Mouse (Mus musculus) midbrain, embryonic 16.5 days (tissue): ENCODE results near the gene 4930442H23Rik. TPM values are rescaled to one million over a fixed set of nuclear protein-coding genes. Genes with fewer than 3 reads are reported as not detected.
"Not testable (repeated sequence)": the region's sequence is repeated elsewhere in the genome, so short reads cannot be mapped to it uniquely, and the experiment has no call there.

Experiments used
- ATAC-seq: fragments of 200-750 bp; cut with Nextera tagmentation; 2 replicates; pipeline ENCODE4 v1.8.0; 2017; ENCODE audit warnings: moderate TSS enrichment
- H3K27ac ChIP-seq: fragments of 300-500 bp; sonication (generic); 2 replicates; pipeline ENCODE4 v1.5.1; 2014; ENCODE audit warnings: mild to moderate bottlenecking, low read length, mixed read lengths
- H3K27me3 ChIP-seq: fragments of 300-500 bp; sonication (generic); 2 replicates; pipeline ENCODE4 v1.6.1; 2014; ENCODE audit warnings: low read depth, low read length, mixed read lengths; ENCODE audit not compliant: control insufficient read depth, insufficient read depth
- H3K36me3 ChIP-seq: fragments of 300-500 bp; sonication (generic); 2 replicates; pipeline ENCODE4 v1.6.1; 2014; ENCODE audit warnings: mild to moderate bottlenecking, low read length, moderate library complexity, mixed read lengths; ENCODE audit not compliant: control insufficient read depth, insufficient read depth
- H3K4me1 ChIP-seq: fragments of 300-500 bp; sonication (generic); 2 replicates; pipeline ENCODE4 v1.6.1; 2014; ENCODE audit warnings: mild to moderate bottlenecking, low read length, mixed read lengths; ENCODE audit not compliant: control insufficient read depth, insufficient read depth
- H3K4me2 ChIP-seq: fragments of 300-500 bp; sonication (generic); 2 replicates; pipeline ENCODE4 v1.6.1; 2014; ENCODE audit warnings: mild to moderate bottlenecking, low read length, mixed read lengths
- H3K4me3 ChIP-seq: fragments of 300-500 bp; sonication (generic); 2 replicates; pipeline ENCODE4 v1.5.1; 2014; ENCODE audit warnings: low read depth, mild to moderate bottlenecking, low read length, moderate library complexity, mixed read lengths
- H3K9ac ChIP-seq: fragments of 300-500 bp; sonication (generic); 2 replicates; pipeline ENCODE4 v1.6.1; 2014; ENCODE audit warnings: low read depth, low read length, mixed read lengths
- H3K9me3 ChIP-seq: fragments of 300-500 bp; sonication (generic); replicated peaks from 2 replicates; pipeline ENCODE4 v1.6.1; 2014; ENCODE audit warnings: mild to moderate bottlenecking, low read length, mixed read lengths; ENCODE audit not compliant: control insufficient read depth, poor library complexity, severe bottlenecking
- WGBS: fragments of 180-500 bp; shearing (Covaris S2); extraction: QIAGEN DNeasy Blood & Tissue Kit; methylation state at CpG from one replicate; pipeline ENCODE4 v1.1.7; 2014; 5-methylcytosine and 5-hydroxymethylcytosine counted together
- polyA plus RNA-seq: library from polyadenylated mRNA; unstranded; fragments of >200 nt; fragmentation: Nextera tagmentation; extraction: Ambion mirVana; gene quantifications from 2 replicates; pipeline ENCODE4 v1.2.1, GENCODE M21; 2015

The 4930442H23Rik gene
- polyA plus RNA-seq, 1 experiment from 2014 or later = not detected

GRCm38 (mm10) chr10:81182336-81183333 is 1.0 kb downstream of the 4930442H23Rik start, which contains the start of gene Dapk3:
Dapk3 (plus strand) TSS chr10:81183005.
- WGBS = 6% methylated on average over 51 of the region's 53 CpGs
- H3K4me2 ChIP-seq = peak within 1 kb of the TSS; percentile 64
- H3K4me3 ChIP-seq = peak within 1 kb of the TSS; percentile 51

GRCm38 (mm10) chr10:81181860-81182259 is 1.8 kb downstream of the 4930442H23Rik start:
- H3K36me3 ChIP-seq = peaks cover 47% of the 10 kb centered on the region
- WGBS = 87% methylated on average over 12 of the region's 12 CpGs
- H3K9ac ChIP-seq, ATAC-seq, H3K27ac ChIP-seq, H3K9me3 ChIP-seq, H3K27me3 ChIP-seq, H3K4me2 ChIP-seq, H3K4me3 ChIP-seq: not testable (repeated sequence)
- H3K4me1 ChIP-seq = peaks cover 23% of the 10 kb centered on the region

More at GRCm38 (mm10) chr10:81182336-81183333, 1.0 kb downstream of the 4930442H23Rik start, which contains the start of gene Dapk3:
- Histone ChIP-seq H3K27me3 (no peaks in the 10 kb centered on the region), H3K27ac (peak within 1 kb of the TSS; percentile 88), H3K9me3 (no peaks in the 10 kb centered on the region), H3K4me1 (peaks cover 18% of the 10 kb centered on the region), H3K36me3 (peaks cover 49% of the 10 kb centered on the region), H3K9ac (peak within 1 kb of the TSS; percentile 72)
- ATAC-seq = peak; percentile 94

- peaks cover 25% of the 10 kb centered on the region for H3K4me1 ChIP-seq
- no peak for ATAC-seq
- no peaks in the 10 kb centered on the region for H3K27me3 ChIP-seq
- peaks cover 47% of the 10 kb centered on the region for H3K36me3 ChIP-seq
- H3K4me2 ChIP-seq = no peak overlapping the region
- H3K4me3 ChIP-seq = no peak overlapping the region
- no peaks in the 10 kb centered on the region for H3K9me3 ChIP-seq
- no peak overlapping the region for H3K9ac ChIP-seq
- 98% methylated on average over 13 of the region's 13 CpGs for WGBS
- H3K27ac ChIP-seq = no peak overlapping the region
These were observed 2.7 kb downstream of the 4930442H23Rik start for GRCm38 (mm10) chr10:81180946-81181345.

GRCm38 (mm10) chr10:81179451-81180342 is 4.0 kb downstream of the 4930442H23Rik start:
- Histone ChIP-seq H3K9ac (no peak overlapping the region), H3K36me3 (peaks cover 47% of the 10 kb centered on the region), H3K27me3 (no peaks in the 10 kb centered on the region), H3K9me3 (no peaks in the 10 kb centered on the region), H3K4me1 (peaks cover 31% of the 10 kb centered on the region), H3K4me2 (no peak overlapping the region), H3K4me3 (no peak overlapping the region), H3K27ac (no peak overlapping the region)
- no peak for ATAC-seq
- WGBS = 90% methylated on average over 32 of the region's 32 CpGs

GRCm38 (mm10) chr10:81178927-81179326 is 4.7 kb downstream of the 4930442H23Rik start:
- H3K4me2 ChIP-seq = no peak overlapping the region
- ATAC-seq = no peak
- 90% methylated on average over 11 of the region's 11 CpGs for WGBS
- no peak overlapping the region for H3K9ac ChIP-seq
- peaks cover 39% of the 10 kb centered on the region for H3K4me1 ChIP-seq
- H3K9me3 ChIP-seq = no peaks in the 10 kb centered on the region
- no peak overlapping the region for H3K27ac ChIP-seq
- no peaks in the 10 kb centered on the region for H3K27me3 ChIP-seq
- H3K4me3 ChIP-seq = no peak overlapping the region
- peaks cover 45% of the 10 kb centered on the region for H3K36me3 ChIP-seq

GRCm38 (mm10) chr10:81177958-81178712 is 5.5 kb downstream of the 4930442H23Rik start:
- H3K36me3 ChIP-seq = peaks cover 45% of the 10 kb centered on the region
- peak overlapping the region; percentile 78 for H3K4me2 ChIP-seq
- H3K27me3 ChIP-seq = no peaks in the 10 kb centered on the region
- no peaks in the 10 kb centered on the region for H3K9me3 ChIP-seq
- 72% methylated on average over 14 of the region's 14 CpGs for WGBS
- peak overlapping the region; percentile 94 for H3K4me3 ChIP-seq
- ATAC-seq = no peak
- H3K27ac ChIP-seq = no peak overlapping the region
- peak overlapping the region; percentile 97 for H3K9ac ChIP-seq
- H3K4me1 ChIP-seq = peaks cover 39% of the 10 kb centered on the region

GRCm38 (mm10) chr10:81177491-81177925 is 6.1 kb downstream of the 4930442H23Rik start:
- Histone ChIP-seq H3K36me3 (peaks cover 45% of the 10 kb centered on the region), H3K4me3 (peak overlapping the region; percentile 94), H3K9ac (peak overlapping the region; percentile 97), H3K27ac (peak overlapping the region; percentile 94), H3K4me2 (peak overlapping the region; percentile 78), H3K27me3 (no peaks in the 10 kb centered on the region), H3K4me1 (peaks cover 39% of the 10 kb centered on the region), H3K9me3 (no peaks in the 10 kb centered on the region)
- WGBS = 13% methylated on average over 16 of the region's 16 CpGs
- no peak for ATAC-seq
